Mouse (Mus musculus) spleen, adult 12 weeks (tissue): ENCODE measurements around the gene Nabp1.
A peak's percentile ranks its signal among the peaks of the same experiment; 100 is the strongest.

Experiments
- DNase-seq: peaks from one replicate; pipeline ENCODE4 v3.0.0; 2022; ENCODE audit warnings: low spot score

The Nabp1 gene

GRCm38 (mm10) chr1:51478262-51479026 lies at the start of gene Nabp1:
Gene Nabp1 (minus strand): TSS chr1:51478425.
- DNase-seq: peak; percentile 98

DNA sequence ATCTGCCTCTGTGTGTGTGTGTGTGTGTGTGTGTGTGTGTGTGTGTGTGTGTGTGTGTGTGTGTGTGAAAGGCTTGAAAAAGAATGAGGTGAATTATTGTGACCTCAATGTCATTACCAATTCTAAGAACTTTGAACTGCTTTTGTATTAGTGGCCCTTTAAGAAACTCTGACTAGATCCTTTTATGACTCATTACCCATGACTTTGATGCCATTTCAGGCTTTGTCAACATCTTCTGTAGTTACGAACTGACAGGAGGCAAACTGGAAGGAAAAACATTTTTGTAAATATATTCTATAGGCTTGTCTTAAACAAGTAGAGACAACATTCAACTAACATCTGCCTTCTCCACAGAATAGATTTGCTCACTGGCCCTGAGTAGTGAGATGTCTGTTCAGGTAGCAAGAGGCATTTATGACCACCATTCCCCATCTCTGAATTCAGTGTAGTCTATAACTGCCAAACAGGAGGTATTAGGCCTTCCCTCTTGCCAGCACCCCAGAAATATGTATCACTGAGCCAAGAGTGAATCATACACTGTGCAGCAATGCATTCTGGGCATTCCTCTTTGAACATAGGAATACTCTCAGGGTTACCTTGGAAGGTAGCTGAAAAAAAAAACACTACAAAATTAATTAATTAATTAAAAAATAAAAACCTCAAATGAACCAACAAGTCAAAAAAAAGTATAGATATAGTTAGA lies 47.5 kb upstream of the Nabp1 start:
- DNase-seq: no peak

DNA sequence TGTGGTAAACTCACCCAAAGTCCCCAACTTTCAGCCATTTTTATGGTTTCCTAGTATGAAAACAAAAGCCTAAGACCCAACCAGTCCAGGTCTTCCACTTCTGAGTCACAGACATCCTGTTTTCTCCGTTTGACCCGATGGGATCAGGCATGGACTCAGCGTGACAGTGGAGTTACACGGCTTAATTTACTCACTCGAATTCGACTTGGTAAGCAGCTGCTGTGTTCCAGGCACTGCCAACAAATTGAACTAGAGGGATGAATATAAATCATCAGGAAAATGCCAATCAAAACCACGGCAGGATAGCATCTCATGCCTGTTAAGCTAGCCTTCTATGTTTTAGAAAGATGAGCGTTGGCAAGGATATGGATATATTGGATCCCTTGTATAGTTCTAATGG lies 43.4 kb upstream of the Nabp1 start:
- no peak for DNase-seq

- no peak for DNase-seq
Observed at GRCm38 (mm10) chr1:51520246-51520780, 42.1 kb upstream of the Nabp1 start.

- DNase-seq: no peak
Observed at GRCm38 (mm10) chr1:51519112-51519511, 40.9 kb upstream of the Nabp1 start.

DNA sequence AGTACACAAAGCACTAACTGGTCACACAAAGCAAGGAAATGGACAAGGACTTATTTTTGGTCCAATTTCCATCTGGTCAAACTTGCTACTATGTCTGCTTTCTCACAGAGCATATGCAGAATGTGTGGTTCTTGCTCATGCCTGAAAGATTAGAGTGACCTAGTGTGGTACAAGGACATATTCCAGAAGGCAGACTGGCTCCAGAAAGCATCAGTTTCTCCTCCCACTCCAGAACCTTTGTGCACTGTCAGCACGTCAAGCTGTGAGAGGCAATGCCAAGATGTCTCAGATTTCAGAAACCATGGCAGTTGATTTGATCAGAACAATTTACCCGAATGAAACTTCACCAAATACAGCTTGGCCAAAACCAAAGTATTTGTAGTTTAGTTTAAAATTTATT lies 37.4 kb upstream of the Nabp1 start:
- no peak for DNase-seq

DNA sequence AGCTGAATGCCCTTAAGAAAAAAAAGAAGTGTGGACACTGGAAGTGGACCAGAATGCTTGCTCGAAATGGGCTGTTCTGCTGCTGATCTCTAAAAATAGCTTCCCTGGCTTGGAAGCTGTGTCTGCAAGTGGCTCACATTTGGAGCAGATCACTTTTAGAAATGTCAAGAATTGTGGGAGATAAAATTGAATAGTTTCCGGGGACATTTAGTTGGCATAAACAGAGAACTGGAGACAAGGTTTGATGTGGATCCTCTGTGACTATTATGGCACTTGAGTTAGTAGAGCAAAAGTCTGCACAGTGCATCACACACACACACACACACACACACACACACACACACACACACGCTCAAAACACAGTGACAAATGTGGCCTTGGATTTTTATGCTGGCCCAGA lies 36.8 kb upstream of the Nabp1 start:
- no peak for DNase-seq

DNA sequence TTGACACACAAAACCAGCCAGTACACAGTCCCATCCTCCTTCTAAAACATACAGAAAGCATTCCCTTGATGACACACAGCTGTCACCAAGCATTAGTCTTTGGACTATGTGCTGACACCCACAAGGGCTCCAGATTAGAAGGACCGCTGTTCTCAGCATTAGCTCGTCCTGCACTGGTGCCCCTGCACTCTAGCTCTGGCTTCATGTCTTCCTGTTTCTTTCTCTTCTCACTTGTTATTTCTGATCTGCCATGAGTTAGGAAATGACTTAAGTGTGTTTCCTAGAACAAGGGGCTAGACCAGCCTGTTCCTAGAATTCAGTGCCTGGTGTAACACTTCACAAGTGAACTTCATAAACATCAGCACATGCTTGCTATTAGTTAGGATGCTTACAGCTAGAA lies 36.2 kb upstream of the Nabp1 start:
- no peak for DNase-seq

GRCm38 (mm10) chr1:51513059-51513713 lies 35.0 kb upstream of the Nabp1 start:
- no peak for DNase-seq

DNA sequence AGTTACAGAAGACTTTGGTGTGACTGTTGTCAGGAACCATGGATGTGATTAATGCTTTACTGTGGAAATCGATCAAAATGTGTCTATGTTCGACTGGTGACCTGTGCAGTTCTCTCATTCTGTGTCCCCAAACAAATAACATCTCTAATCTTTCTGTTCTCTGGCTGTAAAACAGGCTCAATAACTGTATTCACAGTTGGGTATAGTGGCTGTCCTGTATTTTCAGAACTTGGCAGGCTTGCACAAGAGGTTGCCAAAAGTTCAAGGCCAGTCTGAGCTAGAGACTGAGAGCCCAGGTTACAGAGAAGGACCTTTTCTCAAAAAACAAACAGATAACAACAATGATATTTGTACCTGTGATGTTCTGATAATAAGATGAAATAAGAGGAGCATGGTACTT lies 34.1 kb upstream of the Nabp1 start:
- DNase-seq: no peak

DNA sequence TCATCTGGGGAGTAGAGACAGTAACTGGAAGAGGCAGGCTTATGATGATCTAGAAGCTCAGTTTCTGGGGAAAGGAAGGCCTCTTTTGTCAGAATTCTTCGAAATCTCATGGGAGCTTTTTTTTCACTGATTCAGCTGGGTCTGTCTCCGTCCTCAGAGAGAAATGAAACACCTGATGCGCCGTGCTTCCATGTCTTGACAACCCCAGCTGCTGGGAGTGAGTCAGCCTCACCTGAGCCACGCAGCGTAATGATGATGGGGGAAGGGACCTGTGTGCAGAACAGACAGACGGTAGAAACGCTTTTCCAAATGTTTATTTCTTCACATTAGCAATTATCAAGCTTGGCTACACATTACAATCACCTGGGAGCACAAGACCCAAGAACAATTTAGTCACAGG lies 31.6 kb upstream of the Nabp1 start:
- no peak for DNase-seq

DNA sequence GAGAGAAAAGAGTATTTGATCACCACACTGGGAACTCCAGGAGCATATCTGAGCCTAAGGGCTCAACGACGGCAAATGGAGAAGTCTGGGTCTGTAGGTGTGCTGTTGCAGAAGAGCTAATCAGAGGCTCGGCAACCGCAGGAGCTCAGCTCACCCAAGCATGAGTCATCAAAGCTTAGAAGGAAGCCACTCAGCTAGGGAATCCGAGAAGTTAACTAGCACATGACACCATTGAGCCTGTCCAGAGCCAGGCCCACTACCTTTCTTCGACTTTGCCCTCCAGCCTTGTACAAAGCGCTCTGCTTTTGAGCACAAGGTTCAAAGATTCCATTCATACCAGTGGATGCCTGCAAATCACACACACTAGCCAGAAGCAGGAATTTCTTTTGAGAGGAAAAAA lies 30.9 kb upstream of the Nabp1 start:
- no peak for DNase-seq

GRCm38 (mm10) chr1:51508543-51508942 lies 30.3 kb upstream of the Nabp1 start:
- DNase-seq: no peak

GRCm38 (mm10) chr1:51507436-51507835 lies 29.2 kb upstream of the Nabp1 start:
- DNase-seq: no peak

GRCm38 (mm10) chr1:51506236-51506635 lies 28.0 kb upstream of the Nabp1 start:
- DNase-seq: no peak

DNA sequence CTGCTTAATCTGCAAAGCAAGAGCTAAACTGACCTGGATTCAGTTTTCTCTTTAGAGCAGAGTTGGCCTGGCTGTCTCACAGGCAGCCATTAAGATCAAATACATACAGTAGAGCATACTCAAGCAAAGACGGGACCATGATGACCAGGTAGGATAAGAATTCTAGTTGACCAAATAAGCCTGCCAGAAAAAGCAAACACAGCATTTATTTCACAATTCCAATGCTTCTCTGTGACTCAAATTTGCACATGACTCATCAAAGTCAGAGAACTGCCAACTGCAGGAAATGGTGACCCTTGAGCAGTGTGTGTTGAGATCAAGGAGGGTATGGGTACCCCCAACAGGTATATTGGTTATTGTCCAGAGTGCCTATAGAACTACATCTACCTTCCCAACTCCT lies 27.4 kb upstream of the Nabp1 start:
- DNase-seq: no peak

DNA sequence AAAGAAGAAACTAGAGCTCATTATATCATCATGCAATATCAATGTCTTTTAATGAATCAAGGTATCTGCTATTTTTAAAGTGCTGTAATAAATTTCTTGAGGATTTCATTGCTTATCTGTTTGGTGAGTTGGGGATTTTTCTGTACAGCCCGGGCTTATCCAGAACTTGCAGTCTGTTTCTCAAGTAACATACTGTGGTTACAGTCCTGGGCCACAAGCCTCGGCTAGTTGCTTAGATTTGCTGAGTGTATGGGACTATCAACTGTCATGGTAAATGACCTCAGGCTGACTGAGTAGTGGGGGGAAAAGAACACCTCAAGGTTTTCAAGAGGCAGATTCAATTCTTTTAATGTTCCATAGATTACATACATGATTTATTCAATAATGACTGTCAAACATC lies 24.8 kb upstream of the Nabp1 start:
- no peak for DNase-seq

DNA sequence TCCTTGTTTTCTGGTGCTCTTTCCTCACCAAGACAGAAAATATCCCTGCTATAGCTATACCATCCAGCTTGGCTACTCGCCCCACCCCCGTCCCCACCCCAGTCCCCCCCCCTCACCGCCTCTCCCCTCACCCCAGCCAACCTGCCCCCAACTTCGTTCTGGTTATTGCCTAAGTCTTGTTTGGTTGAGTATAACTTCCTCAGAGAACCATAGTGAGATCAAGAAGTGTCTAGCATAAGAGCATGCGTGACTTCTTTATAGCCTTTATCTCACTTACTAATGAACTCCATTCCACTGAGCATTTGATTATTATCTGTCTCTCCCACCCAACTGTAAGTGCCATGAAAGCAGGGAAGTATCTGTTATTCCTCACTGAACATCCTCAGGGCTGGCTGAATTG lies 24.1 kb upstream of the Nabp1 start:
- DNase-seq: no peak

DNA sequence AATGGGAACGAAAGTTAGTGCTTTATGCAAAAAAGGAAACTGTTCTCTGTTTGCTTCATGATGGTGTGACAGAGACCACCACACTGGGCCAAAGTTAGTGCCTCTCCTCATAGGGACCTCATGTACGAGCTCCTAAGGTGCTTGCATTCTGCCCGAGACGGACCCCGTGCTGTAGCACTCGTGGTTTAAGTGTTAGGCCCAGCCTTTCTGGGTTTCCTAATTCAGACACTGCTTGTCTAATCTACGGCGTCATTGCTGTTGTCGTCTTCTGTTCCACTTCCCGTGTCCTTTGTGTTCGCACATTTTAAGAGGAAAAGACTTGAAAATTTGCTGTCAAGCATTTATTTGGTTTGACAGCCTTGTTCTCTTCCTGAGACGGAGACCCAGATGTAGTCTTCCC lies 23.0 kb upstream of the Nabp1 start:
- DNase-seq: no peak

DNA sequence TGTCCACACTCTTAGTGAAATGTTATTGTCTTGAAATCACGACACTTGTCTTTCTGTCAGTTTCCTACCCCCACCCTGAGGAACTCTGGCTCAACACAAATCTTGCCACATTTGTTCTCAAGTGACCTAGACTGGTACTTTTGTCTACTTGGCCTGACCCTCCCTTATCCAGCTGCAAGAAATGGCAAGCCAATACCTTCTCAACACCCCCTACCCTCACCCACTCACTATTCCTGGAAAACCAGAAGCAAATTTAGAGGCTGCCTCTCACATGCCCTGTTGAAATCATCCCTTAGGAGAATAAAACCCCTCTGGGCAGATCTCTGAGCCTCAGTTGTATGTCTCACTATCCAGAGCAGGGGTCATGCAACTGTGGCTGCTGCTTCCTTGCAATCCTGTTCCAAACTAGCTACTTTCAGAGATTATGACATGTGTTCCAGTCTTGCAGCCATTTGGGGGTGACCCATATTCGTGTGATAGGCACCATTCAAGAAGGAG lies 20.4 kb upstream of the Nabp1 start:
- DNase-seq: no peak

- no peak for DNase-seq
Observed at GRCm38 (mm10) chr1:51496163-51496562, 17.9 kb upstream of the Nabp1 start.

DNA sequence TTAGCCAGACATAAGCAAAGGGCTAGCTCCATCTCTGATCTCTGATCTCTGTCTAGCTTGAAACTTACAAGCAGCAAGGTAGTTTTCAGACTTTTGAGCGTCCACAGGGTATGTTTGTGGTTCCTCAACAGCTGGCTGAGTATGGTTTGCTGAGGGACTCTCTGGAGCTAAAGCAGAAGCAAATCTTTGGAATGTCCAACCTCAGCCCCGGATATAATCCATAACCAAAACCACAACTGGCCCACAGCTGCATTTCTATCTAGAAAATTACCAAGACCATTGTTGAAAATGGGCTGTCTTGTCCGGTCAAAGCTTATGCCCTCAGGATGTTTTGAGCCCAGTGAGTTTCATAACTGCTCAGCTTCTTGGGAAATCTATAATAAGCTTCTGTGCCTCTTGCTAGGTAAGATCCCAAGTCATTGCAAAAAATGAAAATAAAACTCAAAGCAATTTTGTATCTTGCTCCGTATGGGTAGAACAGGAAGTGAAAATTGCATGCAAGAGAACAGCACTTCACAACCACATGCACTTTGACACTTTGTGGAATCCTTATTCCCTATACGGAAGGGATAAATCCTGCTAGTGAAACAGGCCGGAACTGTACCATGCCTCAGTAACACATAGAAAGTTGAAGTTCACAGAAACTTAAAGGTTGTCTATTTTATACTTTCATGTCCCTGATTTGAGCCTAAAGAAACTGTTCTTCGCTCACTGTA lies 15.5 kb upstream of the Nabp1 start:
- no peak for DNase-seq
